Mouse (Mus musculus) adrenal gland, postnatal 4 days (tissue): ENCODE measurements around the gene Mcm3. TPM values are rescaled to one million over a fixed set of nuclear protein-coding genes. Genes with fewer than 3 reads are reported as not detected.

Experiments used
- total RNA-seq, 2 experiments: library from RNA; stranded (reverse); gene quantifications; 2 replicates each; pipeline ENCODE4 v1.2.3; 2021

Mcm3 gene
- total RNA-seq, 2 experiments from 2014 or later: 73.8 to 85.6 TPM

Other genes with a start within 250 kb of the Mcm3 start
- gene Pkhd1, start 202.2 kb downstream of the Mcm3 start, total RNA-seq: 1 to 10 TPM in 1 of 2 experiments, under 1 TPM in 1; 0.56 to 8.3 TPM
- not detected for gene Il17a, start 89.4 kb downstream of the Mcm3 start, total RNA-seq
- gene Il17f, start 29.7 kb downstream of the Mcm3 start, total RNA-seq: under 1 TPM in 1 of 2 experiments, not detected in 1; 0.68 TPM
- gene Paqr8, start 70.3 kb upstream of the Mcm3 start, total RNA-seq: 10 to 100 TPM; 40.5 to 44.6 TPM
- gene Efhc1, start 131.3 kb upstream of the Mcm3 start, total RNA-seq: 1 to 10 TPM; 3.0 to 3.4 TPM